Mouse (Mus musculus) adrenal gland, adult (tissue): Measurements from ENCODE around the gene Pml.

Experiments used
- DNase-seq, 2 experiments: peaks; one replicate each; pipeline ENCODE4 v3.0.0; 2022 to 2023; ENCODE audit warnings: low spot score in 1 of 2; ENCODE audit not compliant: inconsistent age in 2 of 2

The Pml gene

GRCm38 (mm10) chr9:58175745-58176487 is 73.7 kb downstream of the Pml start:
- peak in 1 of 2 experiments; percentile 66 for DNase-seq

DNA sequence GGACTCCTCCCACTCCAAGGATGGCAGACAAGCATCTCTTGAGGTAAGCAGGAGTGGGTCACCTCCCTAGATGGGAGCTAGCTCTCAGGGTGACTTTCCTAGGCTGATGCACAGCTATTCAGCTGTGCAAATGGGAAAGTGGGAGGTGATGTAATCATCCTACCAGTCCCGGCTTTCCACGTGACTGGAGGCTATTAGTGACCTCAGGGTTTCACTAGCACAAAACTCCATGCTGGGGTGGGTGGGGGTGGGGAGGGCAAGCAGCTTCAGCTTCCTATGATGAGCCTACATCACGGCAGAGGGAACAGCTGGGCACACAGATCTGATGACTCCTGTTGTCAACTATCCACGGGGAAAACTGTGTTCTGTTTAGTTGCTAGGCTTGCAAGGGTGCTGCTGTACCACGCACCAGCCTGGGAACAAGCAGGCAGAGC is 74.8 kb downstream of the Pml start:
- peak in 1 of 2 experiments; percentile 29 for DNase-seq

DNA sequence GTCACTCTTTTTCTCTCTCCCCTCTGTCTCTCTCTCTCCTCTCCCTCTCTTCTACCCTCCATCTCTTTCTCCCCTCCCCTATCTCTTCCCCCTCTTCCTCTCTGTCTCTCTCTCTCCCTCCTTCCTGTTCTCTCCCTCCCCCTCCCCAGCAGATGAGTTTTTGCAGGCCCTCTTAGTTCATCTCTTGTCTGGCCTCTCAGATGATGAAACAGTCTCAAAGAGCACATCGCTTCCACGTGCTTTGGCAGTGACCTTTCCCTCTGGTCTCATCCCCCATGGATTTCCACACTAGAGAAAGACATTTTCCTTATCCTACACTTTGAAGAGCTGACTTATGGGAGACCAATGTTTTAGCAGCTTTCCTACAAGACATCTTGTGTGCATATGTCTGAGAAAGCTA is 76.7 kb downstream of the Pml start:
- DNase-seq: no peak

DNA sequence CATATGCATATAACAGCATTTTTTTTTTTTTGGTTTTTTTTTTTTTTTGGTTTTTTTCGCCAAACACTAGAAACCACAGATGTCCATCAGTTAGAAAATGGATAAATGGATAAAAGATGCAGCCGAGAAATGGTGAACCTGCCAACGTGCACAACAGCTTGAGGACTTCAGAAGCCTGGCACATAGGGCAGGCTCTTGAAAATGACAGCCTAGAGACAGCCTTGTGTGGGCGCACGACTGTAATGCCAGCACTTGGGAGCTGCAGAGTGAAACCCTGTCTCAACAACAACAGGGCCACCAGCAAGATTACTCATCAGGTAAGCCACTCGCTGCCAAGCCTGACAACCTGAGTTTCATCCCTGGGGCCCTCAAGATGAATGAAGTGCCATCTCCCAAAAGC is 80.2 kb downstream of the Pml start:
- no peak for DNase-seq

- DNase-seq: no peak
Measured at GRCm38 (mm10) chr9:58168880-58169279, 80.7 kb downstream of the Pml start.
